In the genomic region with DNA sequence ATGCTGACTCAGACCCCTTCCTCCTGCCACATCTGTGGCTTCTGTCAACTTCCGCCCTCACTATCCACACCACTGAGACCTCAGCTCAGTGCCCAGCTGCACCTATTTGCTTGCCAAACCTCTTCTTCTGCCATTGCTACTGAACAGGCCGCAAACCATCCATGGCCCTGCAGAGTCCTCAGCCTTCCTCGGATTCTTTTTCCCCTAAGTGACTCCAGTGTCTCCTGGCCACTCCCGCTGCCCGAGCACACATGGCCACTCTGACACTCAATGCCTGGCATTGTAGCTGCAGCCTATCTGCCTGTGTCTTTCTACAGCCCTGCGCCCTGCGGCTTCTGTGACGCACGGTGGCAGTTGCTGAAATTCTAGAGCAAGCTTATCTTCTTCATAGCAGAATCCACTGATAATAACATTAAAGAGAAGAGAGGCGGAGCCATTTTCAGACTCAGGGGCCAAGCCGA, we compare ENCODE assay signal across 10 mouse cellular contexts.
DNase-seq lines count a peak whose midpoint lies in the region; ATAC-seq lines count a peak whose summit lies in the region.
"Had no signal": no experiment of that assay in that cellular context is flagged by ENCODE, and none has a peak within 500 bp of the region (broad histone marks: within the 10 kb centered on the region; RNA-seq: fewer than 3 reads in every experiment).

No protein-coding gene starts in this region.

- WGBS in lung, embryonic 16.5 days, result 41% methylated on average over 11 of the region's 11 CpGs
- WGBS in stomach, embryonic 16.5 days, result 64% methylated on average over 11 of the region's 11 CpGs
- WGBS in kidney, embryonic 15.5 days, result 77% methylated on average over 11 of the region's 11 CpGs

- no peak overlapping the region for H3K4me2 ChIP-seq in lung, embryonic 16.5 days (ENCODE audit: low read depth, low read length)
- no peak overlapping the region for H3K4me2 ChIP-seq in stomach, embryonic 16.5 days (ENCODE audit: low read depth, low read length)
- no peak overlapping the region for H3K4me2 ChIP-seq in kidney, embryonic 15.5 days
- H3K4me2 ChIP-seq: midbrain, embryonic 12.5 days; neural tube, embryonic 13.5 days had no signal

- peak overlapping the region; percentile 99 for H3K27ac ChIP-seq in lung, embryonic 16.5 days (ENCODE audit: low read length)
- H3K27ac ChIP-seq in stomach, embryonic 16.5 days (ENCODE audit: low read length), result peak overlapping the region; percentile 22; the same call in 1 of the 2 replicates
- H3K27ac ChIP-seq in kidney, embryonic 15.5 days, result no peak overlapping the region
- H3K27ac ChIP-seq: midbrain, embryonic 12.5 days; neural tube, embryonic 13.5 days had no signal

- H3K36me3 ChIP-seq in lung, embryonic 16.5 days (ENCODE audit: control insufficient read depth, insufficient read depth, low read length), result no peaks in the 10 kb centered on the region
- no peaks in the 10 kb centered on the region for H3K36me3 ChIP-seq in stomach, embryonic 16.5 days (ENCODE audit: control insufficient read depth, insufficient read depth, low read length)
- H3K36me3 ChIP-seq in kidney, embryonic 15.5 days, result no peaks in the 10 kb centered on the region
- H3K36me3 ChIP-seq: midbrain, embryonic 12.5 days; neural tube, embryonic 13.5 days had no signal

- peaks cover 54% of the 10 kb centered on the region for H3K4me1 ChIP-seq in lung, embryonic 16.5 days (replicated peaks; ENCODE audit: control insufficient read depth, insufficient read depth, low read length)
- H3K4me1 ChIP-seq in stomach, embryonic 16.5 days (ENCODE audit: control insufficient read depth, insufficient read depth, low read length), result peaks cover 44% of the 10 kb centered on the region
- H3K4me1 ChIP-seq in kidney, embryonic 15.5 days, result peaks cover 44% of the 10 kb centered on the region

- H3K4me3 ChIP-seq in lung, embryonic 16.5 days (ENCODE audit: low read length), result no peak overlapping the region
- no peak overlapping the region for H3K4me3 ChIP-seq in stomach, embryonic 16.5 days (replicated peaks; ENCODE audit: low read length)
- no peak overlapping the region for H3K4me3 ChIP-seq in kidney, embryonic 15.5 days (replicated peaks)
- H3K4me3 ChIP-seq: midbrain, embryonic 12.5 days; neural tube, embryonic 13.5 days had no signal

- no peak for DNase-seq in lung, postnatal 25 days (ENCODE audit: low spot score)
- DNase-seq in cerebellum, adult 9-10 months, result no peak

- H3K9ac ChIP-seq in lung, embryonic 16.5 days (ENCODE audit: low read length), result no peak overlapping the region
- H3K9ac ChIP-seq in stomach, embryonic 16.5 days (ENCODE audit: low read length), result no peak overlapping the region
- H3K9ac ChIP-seq in kidney, embryonic 15.5 days, result no peak overlapping the region
- H3K9ac ChIP-seq: midbrain, embryonic 12.5 days; neural tube, embryonic 13.5 days had no signal

- no peaks in the 10 kb centered on the region for H3K9me3 ChIP-seq in lung, embryonic 16.5 days (ENCODE audit: control insufficient read depth, low read length)
- no peaks in the 10 kb centered on the region for H3K9me3 ChIP-seq in stomach, embryonic 16.5 days (replicated peaks; ENCODE audit: control insufficient read depth, low read length)
- no peaks in the 10 kb centered on the region for H3K9me3 ChIP-seq in kidney, embryonic 15.5 days (replicated peaks)
- H3K9me3 ChIP-seq: midbrain, embryonic 12.5 days; neural tube, embryonic 13.5 days had no signal

- H3K27me3 ChIP-seq in lung, embryonic 16.5 days (ENCODE audit: control insufficient read depth, insufficient read depth, low read depth, low read length), result no peaks in the 10 kb centered on the region
- H3K27me3 ChIP-seq in stomach, embryonic 16.5 days (ENCODE audit: control insufficient read depth, insufficient read depth, low read length), result no peaks in the 10 kb centered on the region
- no peaks in the 10 kb centered on the region for H3K27me3 ChIP-seq in kidney, embryonic 15.5 days
- H3K27me3 ChIP-seq: midbrain, embryonic 12.5 days had no signal

- ATAC-seq in lung, embryonic 16.5 days (ENCODE audit: low read depth), result no peak
- ATAC-seq in granulocyte monocyte progenitor cell, adult 5-6 weeks (replicated peaks; ENCODE audit: poor library complexity, severe bottlenecking), result peak; percentile 66
- ATAC-seq in hematopoietic stem cell, adult 5-6 weeks (replicated peaks in 1 of 2; ENCODE audit: insufficient read depth in 1 of 2, low FRiP score in 2 of 2, low TSS enrichment in 1 of 2, low read depth in 1 of 2, poor library complexity in 2 of 2, severe bottlenecking in 2 of 2), result peak; percentile 47 to 73
- ATAC-seq in stomach, embryonic 16.5 days (ENCODE audit: insufficient read depth, low FRiP score), result no peak
- ATAC-seq in kidney, embryonic 15.5 days (replicated peaks; ENCODE audit: low FRiP score), result no peak
- no peak for ATAC-seq in inflammation-experienced regulatory T-cells, adult 6 months

Comparison
In these comparisons a context has a peak if more than half of its experiments do, and no peak if none do; other contexts are left out.
1. ATAC-seq: peak in granulocyte monocyte progenitor cell, adult 5-6 weeks (single experiment) and hematopoietic stem cell, adult 5-6 weeks (2 of 2); none in lung, embryonic 16.5 days (single experiment), stomach, embryonic 16.5 days (single experiment), kidney, embryonic 15.5 days (single experiment) and inflammation-experienced regulatory T-cells, adult 6 months (single experiment).